Mouse (Mus musculus) kidney, embryonic 16.5 days (tissue): ENCODE measurements around the gene Aloxe3. TPM values are rescaled to one million over a fixed set of nuclear protein-coding genes. Genes with fewer than 3 reads are reported as not detected.

Experiments used
- ATAC-seq: fragments of 200-750 bp; cut with Nextera tagmentation; 2 replicates; pipeline ENCODE4 v1.8.0; 2017; ENCODE audit warnings: moderate TSS enrichment; ENCODE audit not compliant: low FRiP score, low TSS enrichment
- H3K27ac ChIP-seq: fragments of 300-500 bp; sonication (generic); 2 replicates; pipeline ENCODE4 v1.5.1; 2014; ENCODE audit warnings: low read length
- H3K27me3 ChIP-seq: fragments of 300-500 bp; sonication (generic); 2 replicates; pipeline ENCODE4 v1.6.1; 2014; ENCODE audit warnings: low read length, control low read depth, mixed read lengths; ENCODE audit not compliant: insufficient read depth
- H3K36me3 ChIP-seq: fragments of 300-500 bp; sonication (generic); 2 replicates; pipeline ENCODE4 v1.6.1; 2014; ENCODE audit warnings: low read length, control low read depth, mixed read lengths; ENCODE audit not compliant: insufficient read depth
- H3K4me1 ChIP-seq: fragments of 300-500 bp; sonication (generic); 2 replicates; pipeline ENCODE4 v1.6.1; 2014; ENCODE audit warnings: low read length, control low read depth, mixed read lengths; ENCODE audit not compliant: insufficient read depth
- H3K4me2 ChIP-seq: fragments of 300-500 bp; sonication (generic); replicated peaks from 2 replicates; pipeline ENCODE4 v1.6.1; 2014; ENCODE audit warnings: low read depth, low read length
- H3K4me3 ChIP-seq: fragments of 300-500 bp; sonication (generic); 2 replicates; pipeline ENCODE4 v1.5.1; 2014; ENCODE audit warnings: mild to moderate bottlenecking, low read length
- H3K9ac ChIP-seq: fragments of 300-500 bp; sonication (generic); replicated peaks from 2 replicates; pipeline ENCODE4 v1.6.1; 2014; ENCODE audit warnings: low read length
- H3K9me3 ChIP-seq: fragments of 300-500 bp; sonication (generic); 2 replicates; pipeline ENCODE4 v1.6.1; 2016; ENCODE audit warnings: low read length, control low read depth
- whole genome bisulfite sequencing: fragments of 180-500 bp; shearing (Covaris S2); extraction: QIAGEN DNeasy Blood & Tissue Kit; methylation state at CpG from one replicate; pipeline ENCODE4 v1.1.7; 2014; 5-methylcytosine and 5-hydroxymethylcytosine counted together
- polyA plus RNA-seq: library from polyadenylated mRNA; unstranded; fragments of >200 nt; fragmentation: Nextera tagmentation; extraction: Ambion mirVana; gene quantifications from 2 replicates; pipeline ENCODE4 v1.2.1, GENCODE M21; 2015

Gene Aloxe3
- polyA plus RNA-seq, 1 experiment from 2014 or later: 0.32 TPM

GRCm38 (mm10) chr11:69122336-69122951 lies 3.3 kb upstream of the Aloxe3 start, which contains the start of gene 9130213A22Rik:
9130213A22Rik (minus strand) TSS chr11:69122589.
- H3K9me3 ChIP-seq: no peaks in the 10 kb centered on the region
- no peaks in the 10 kb centered on the region for H3K27me3 ChIP-seq
- H3K27ac ChIP-seq: peak within 1 kb of the TSS; percentile 86
- H3K4me3 ChIP-seq: peak within 1 kb of the TSS; percentile 58
- WGBS: under 1% methylated on average over 65 of the region's 66 CpGs
- no peaks in the 10 kb centered on the region for H3K36me3 ChIP-seq
- peak; percentile 74 for ATAC-seq
- H3K4me1 ChIP-seq: peaks cover 31% of the 10 kb centered on the region
- H3K9ac ChIP-seq: peak within 1 kb of the TSS; percentile 71
- peak within 1 kb of the TSS; percentile 88 for H3K4me2 ChIP-seq

- H3K4me3 ChIP-seq: peak overlapping the region; percentile 58
- ATAC-seq: peak; percentile 7; the same call in 1 of the 2 replicates
- WGBS: under 1% methylated on average over 29 of the region's 29 CpGs
- H3K9ac ChIP-seq: peak overlapping the region; percentile 71
- H3K4me2 ChIP-seq: peak overlapping the region; percentile 88
- no peaks in the 10 kb centered on the region for H3K9me3 ChIP-seq
- H3K27ac ChIP-seq: peak overlapping the region; percentile 86
- H3K4me1 ChIP-seq: peaks cover 28% of the 10 kb centered on the region
- H3K36me3 ChIP-seq: no peaks in the 10 kb centered on the region
- no peaks in the 10 kb centered on the region for H3K27me3 ChIP-seq
Observed at GRCm38 (mm10) chr11:69123056-69123692, 2.5 kb upstream of the Aloxe3 start.

- Histone ChIP-seq H3K27me3 (no peaks in the 10 kb centered on the region), H3K4me1 (peaks cover 27% of the 10 kb centered on the region), H3K9ac (peak overlapping the region; percentile 66), H3K4me2 (peak overlapping the region; percentile 88), H3K36me3 (no peaks in the 10 kb centered on the region), H3K27ac (peak overlapping the region; percentile 67), H3K4me3 (peak overlapping the region; percentile 58), H3K9me3 (no peaks in the 10 kb centered on the region)
- peak; percentile 65 for ATAC-seq
- WGBS: under 1% methylated on average over 31 of the region's 31 CpGs
Observed at GRCm38 (mm10) chr11:69123693-69124497, 1.8 kb upstream of the Aloxe3 start.

- Histone ChIP-seq H3K27me3 (no peaks in the 10 kb centered on the region), H3K4me1 (peaks cover 21% of the 10 kb centered on the region), H3K4me2 (peak overlapping the region; percentile 88), H3K36me3 (no peaks in the 10 kb centered on the region), H3K9ac (no peak overlapping the region), H3K4me3 (peak overlapping the region; percentile 58; the same call in 1 of the 2 replicates), H3K27ac (no peak overlapping the region), H3K9me3 (no peaks in the 10 kb centered on the region)
- peak; percentile 37; the same call in 1 of the 2 replicates for ATAC-seq
- 0% methylated on average over 3 of the region's 3 CpGs for WGBS
Observed at GRCm38 (mm10) chr11:69124498-69124847, 1.2 kb upstream of the Aloxe3 start.

GRCm38 (mm10) chr11:69125041-69125851 lies 450 bp upstream of the Aloxe3 start:
- Histone ChIP-seq H3K4me2 (peak overlapping the region; percentile 77), H3K9ac (peak overlapping the region; percentile 63), H3K4me3 (peak overlapping the region; percentile 61), H3K27ac (peak overlapping the region; percentile 67; the same call in 1 of the 2 replicates), H3K27me3 (no peaks in the 10 kb centered on the region), H3K36me3 (no peaks in the 10 kb centered on the region), H3K4me1 (peaks cover 13% of the 10 kb centered on the region), H3K9me3 (no peaks in the 10 kb centered on the region)
- peak; percentile 44 for ATAC-seq
- WGBS: under 1% methylated on average over 24 of the region's 24 CpGs

- Histone ChIP-seq H3K9ac (peak overlapping the region; percentile 63), H3K27me3 (no peaks in the 10 kb centered on the region), H3K4me2 (peak overlapping the region; percentile 77), H3K4me3 (peak overlapping the region; percentile 61), H3K9me3 (no peaks in the 10 kb centered on the region), H3K36me3 (no peaks in the 10 kb centered on the region), H3K4me1 (peaks cover 9% of the 10 kb centered on the region), H3K27ac (no peak overlapping the region)
- ATAC-seq: no peak
- WGBS: 14% methylated on average over 20 of the region's 20 CpGs
Observed at GRCm38 (mm10) chr11:69125919-69126705, 416 bp downstream of the Aloxe3 start.

- Histone ChIP-seq H3K9me3 (no peaks in the 10 kb centered on the region), H3K36me3 (no peaks in the 10 kb centered on the region), H3K27me3 (no peaks in the 10 kb centered on the region), H3K4me3 (no peak overlapping the region), H3K4me1 (peaks cover 9% of the 10 kb centered on the region), H3K27ac (no peak overlapping the region), H3K4me2 (peak overlapping the region; percentile 77), H3K9ac (no peak overlapping the region)
- ATAC-seq: no peak
- 43% methylated on average over 2 of the region's 2 CpGs for WGBS
Observed at GRCm38 (mm10) chr11:69126706-69127095, 1.0 kb downstream of the Aloxe3 start.

GRCm38 (mm10) chr11:69128426-69129122 lies 2.9 kb downstream of the Aloxe3 start:
- no peak for ATAC-seq
- Histone ChIP-seq H3K9me3 (no peaks in the 10 kb centered on the region), H3K36me3 (no peaks in the 10 kb centered on the region), H3K27me3 (no peaks in the 10 kb centered on the region), H3K4me3 (no peak overlapping the region), H3K4me2 (no peak overlapping the region), H3K9ac (no peak overlapping the region), H3K4me1 (peaks cover 9% of the 10 kb centered on the region), H3K27ac (no peak overlapping the region)
- WGBS: 68% methylated on average over 8 of the region's 8 CpGs
